Mouse (Mus musculus) thymus, adult 18-20 months (tissue): ENCODE measurements around the gene 1700015G11Rik.

Source experiments
- DNase-seq, 2 experiments: peaks; one replicate each; pipeline ENCODE4 v3.0.0; 2022; ENCODE audit warnings: mixed read lengths in 2 of 2

Gene 1700015G11Rik

DNA sequence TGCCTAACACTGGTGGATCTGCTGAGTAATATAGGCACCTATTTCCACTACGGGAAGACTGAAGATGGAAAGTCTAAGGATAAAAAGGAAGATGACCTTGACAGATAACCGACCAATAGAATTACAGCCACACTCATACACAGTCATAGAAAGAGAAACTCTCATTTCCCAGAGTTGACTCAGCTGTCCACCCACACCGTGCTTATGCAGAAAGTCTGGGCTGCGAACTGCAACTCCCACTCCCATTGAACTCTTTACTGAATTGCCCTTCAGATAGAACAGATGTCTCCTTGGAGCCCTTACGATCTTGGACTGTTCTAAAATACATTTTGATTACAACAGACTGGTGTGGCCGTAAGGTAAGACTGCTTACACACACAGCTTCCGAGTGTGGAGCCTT, 50.8 kb downstream of the 1700015G11Rik start:
- DNase-seq, result no peak

GRCm38 (mm10) chr7:51962219-51962952, 53.1 kb downstream of the 1700015G11Rik start:
- DNase-seq, result no peak
